8 mouse cellular contexts compared by ENCODE assay signal in genomic region chr7:113260321-113261167, GRCm38 (mm10). TPM values are rescaled to one million over a fixed set of nuclear protein-coding genes. Genes with fewer than 3 reads are reported as not detected.
DNase-seq lines count a peak whose midpoint lies in the region; ATAC-seq and TF ChIP-seq lines count a peak whose summit lies in the region.

No protein-coding gene starts in this region.

- 0 out of 2 replicates have a peak overlapping the region, but pooled peaks have one; percentile 12 for H3K27ac ChIP-seq in hindbrain, embryonic 10.5 days
- no peak overlapping the region for H3K27ac ChIP-seq in hindbrain, embryonic 12.5 days
- H3K27ac ChIP-seq in forebrain, embryonic 15.5 days (replicated peaks), result no peak overlapping the region
- H3K27ac ChIP-seq in kidney, postnatal 0 days, result peak overlapping the region; percentile 70
- no peak overlapping the region; the same call in 1 of the 2 replicates for H3K27ac ChIP-seq in midbrain, embryonic 10.5 days (replicated peaks)

- H3K4me1 ChIP-seq in hindbrain, embryonic 10.5 days (replicated peaks), result peaks cover 23% of the 10 kb centered on the region
- peaks cover 7% of the 10 kb centered on the region for H3K4me1 ChIP-seq in hindbrain, embryonic 12.5 days
- peaks cover 7% of the 10 kb centered on the region; the same call in 1 of the 2 replicates for H3K4me1 ChIP-seq in forebrain, embryonic 15.5 days
- no peaks in the 10 kb centered on the region; the same call in 1 of the 2 replicates for H3K4me1 ChIP-seq in kidney, postnatal 0 days (replicated peaks; ENCODE audit: insufficient read depth, low read length)
- H3K4me1 ChIP-seq in midbrain, embryonic 10.5 days, result peaks cover 18% of the 10 kb centered on the region

- no peaks in the 10 kb centered on the region for H3K9me3 ChIP-seq in hindbrain, embryonic 10.5 days
- H3K9me3 ChIP-seq in hindbrain, embryonic 12.5 days (replicated peaks), result no peaks in the 10 kb centered on the region
- no peaks in the 10 kb centered on the region for H3K9me3 ChIP-seq in forebrain, embryonic 15.5 days
- H3K9me3 ChIP-seq in kidney, postnatal 0 days (replicated peaks; ENCODE audit: low read length), result no peaks in the 10 kb centered on the region
- H3K9me3 ChIP-seq in midbrain, embryonic 10.5 days (replicated peaks), result no peaks in the 10 kb centered on the region

- DNase-seq in hindbrain, embryonic 10.5 days (ENCODE audit: low spot score), result no peak
- DNase-seq in adipocyte (ENCODE audit: low spot score), result peak; percentile 87
- peak; percentile 29 for DNase-seq in kidney, postnatal 0 days (ENCODE audit: low spot score)
- DNase-seq in midbrain, embryonic 10.5 days (ENCODE audit: low spot score), result peak; percentile 34
- no peak for DNase-seq in B cell, adult 2 months

- WGBS in hindbrain, embryonic 10.5 days, result 67% methylated on average over 21 of the region's 21 CpGs
- 63% methylated on average over 21 of the region's 21 CpGs for WGBS in hindbrain, embryonic 12.5 days
- WGBS in forebrain, embryonic 15.5 days, result 39% methylated on average over 21 of the region's 21 CpGs
- 72% methylated on average over 21 of the region's 21 CpGs for WGBS in kidney, postnatal 0 days
- WGBS in midbrain, embryonic 10.5 days, result 70% methylated on average over 21 of the region's 21 CpGs

- peak; percentile 28; the same call in 1 of the 2 replicates for TF ChIP-seq CTCF in kidney, postnatal 0 days (IDR thresholded peaks at IDR 0.05; ENCODE audit: low read depth)

- no peaks in the 10 kb centered on the region for H3K36me3 ChIP-seq in hindbrain, embryonic 10.5 days
- no peaks in the 10 kb centered on the region for H3K36me3 ChIP-seq in hindbrain, embryonic 12.5 days
- no peaks in the 10 kb centered on the region for H3K36me3 ChIP-seq in forebrain, embryonic 15.5 days
- no peaks in the 10 kb centered on the region for H3K36me3 ChIP-seq in kidney, postnatal 0 days (ENCODE audit: insufficient read depth, low read length)
- H3K36me3 ChIP-seq in midbrain, embryonic 10.5 days, result no peaks in the 10 kb centered on the region

- ATAC-seq in hindbrain, embryonic 12.5 days (ENCODE audit: low FRiP score), result no peak
- ATAC-seq in forebrain, embryonic 15.5 days (replicated peaks), result peak; percentile 65
- ATAC-seq in kidney, postnatal 0 days (replicated peaks; ENCODE audit: low FRiP score, low read depth), result peak; percentile 87
- ATAC-seq in monocyte, adult 5-6 weeks (replicated peaks; ENCODE audit: insufficient number of reproducible peaks, low FRiP score, low TSS enrichment, poor library complexity, severe bottlenecking), result no peak; the same call in 1 of the 2 replicates

- H3K9ac ChIP-seq in hindbrain, embryonic 12.5 days, result no peak overlapping the region
- H3K9ac ChIP-seq in forebrain, embryonic 15.5 days (replicated peaks), result no peak overlapping the region
- no peak overlapping the region for H3K9ac ChIP-seq in kidney, postnatal 0 days (ENCODE audit: low read depth, low read length)

- H3K4me2 ChIP-seq in hindbrain, embryonic 12.5 days (replicated peaks), result no peak overlapping the region
- no peak overlapping the region for H3K4me2 ChIP-seq in forebrain, embryonic 15.5 days (replicated peaks)
- H3K4me2 ChIP-seq in kidney, postnatal 0 days (ENCODE audit: low read length), result no peak overlapping the region

- no peak overlapping the region for H3K4me3 ChIP-seq in hindbrain, embryonic 10.5 days
- H3K4me3 ChIP-seq in hindbrain, embryonic 12.5 days, result no peak overlapping the region
- H3K4me3 ChIP-seq in forebrain, embryonic 15.5 days, result no peak overlapping the region
- H3K4me3 ChIP-seq in kidney, postnatal 0 days (replicated peaks; ENCODE audit: low read depth, low read length), result no peak overlapping the region
- H3K4me3 ChIP-seq in midbrain, embryonic 10.5 days, result no peak overlapping the region

- 0 out of 2 replicates have a peak, but pooled peaks cover 5% of the 10 kb centered on the region for H3K27me3 ChIP-seq in hindbrain, embryonic 10.5 days (ENCODE audit: insufficient read depth, poor library complexity, severe bottlenecking)
- H3K27me3 ChIP-seq in hindbrain, embryonic 12.5 days, result no peaks in the 10 kb centered on the region
- H3K27me3 ChIP-seq in forebrain, embryonic 15.5 days, result no peaks in the 10 kb centered on the region
- no peaks in the 10 kb centered on the region for H3K27me3 ChIP-seq in kidney, postnatal 0 days (ENCODE audit: insufficient read depth, low read length)
- H3K27me3 ChIP-seq in midbrain, embryonic 10.5 days (ENCODE audit: low read depth, poor library complexity, severe bottlenecking), result 0 out of 2 replicates have a peak, but pooled peaks cover 6% of the 10 kb centered on the region

RNA-seq across cellular contexts. Expression of gene Arntl, which starts 53.3 kb away (rescaled TPM):
- 7.2 and 7.3 TPM in 2 replicates for polyA plus RNA-seq in hindbrain, embryonic 10.5 days (2016; fragmentation: Nextera tagmentation; extraction: Ambion mirVana)
- polyA plus RNA-seq in hindbrain, embryonic 12.5 days (2016; fragmentation: Nextera tagmentation; extraction: Ambion mirVana), result 9.1 and 9.5 TPM in 2 replicates
- 16.0 and 16.2 TPM in 2 replicates for polyA plus RNA-seq in forebrain, embryonic 15.5 days (2015; fragmentation: Nextera tagmentation; extraction: Ambion mirVana)
- 12.6 and 13.2 TPM in 2 replicates for polyA plus RNA-seq in kidney, postnatal 0 days (2015; fragmentation: Nextera tagmentation; extraction: Ambion mirVana)
- 6.6 and 7.0 TPM in 2 replicates for polyA plus RNA-seq in midbrain, embryonic 10.5 days (2016; fragmentation: Nextera tagmentation; extraction: Ambion mirVana)
- 15.8 to 26.0 TPM (median 17.3 TPM) in 3 replicates for total RNA-seq in monocyte, adult 5-6 weeks (2017)

Comparison
In these comparisons a context has a peak if more than half of its experiments do, and no peak if none do; other contexts are left out.
1. H3K27ac ChIP-seq: peak in hindbrain, embryonic 10.5 days (single experiment) and kidney, postnatal 0 days (single experiment); none in hindbrain, embryonic 12.5 days (single experiment), forebrain, embryonic 15.5 days (single experiment) and midbrain, embryonic 10.5 days (single experiment).
2. DNase-seq: peak in adipocyte (single experiment), kidney, postnatal 0 days (single experiment) and midbrain, embryonic 10.5 days (single experiment); none in hindbrain, embryonic 10.5 days (single experiment) and B cell, adult 2 months (0 of 2).
3. ATAC-seq: peak in forebrain, embryonic 15.5 days (single experiment) and kidney, postnatal 0 days (single experiment); none in hindbrain, embryonic 12.5 days (single experiment) and monocyte, adult 5-6 weeks (single experiment).